Mouse (Mus musculus) neural tube, embryonic 11.5 days (tissue): ENCODE measurements around the gene Lmntd2. TPM values are rescaled to one million over a fixed set of nuclear protein-coding genes. Genes with fewer than 3 reads are reported as not detected.
A peak's percentile ranks its signal among the peaks of the same experiment; 100 is the strongest.

Source experiments
- ATAC-seq: fragments of 200-750 bp; cut with Nextera tagmentation; 2 replicates; pipeline ENCODE4 v1.8.0; 2017; ENCODE audit warnings: moderate number of reproducible peaks, mild to moderate bottlenecking, moderate TSS enrichment, moderate library complexity; ENCODE audit not compliant: insufficient read depth, low FRiP score, low TSS enrichment
- DNase-seq: peaks from one replicate; pipeline ENCODE4 v3.0.0-alpha.2; 2015; ENCODE audit warnings: low spot score
- H3K27ac ChIP-seq: fragments of 300-500 bp; sonication (generic); 2 replicates; pipeline ENCODE4 v1.5.1; 2014; ENCODE audit warnings: low read depth, mild to moderate bottlenecking, low read length
- H3K27me3 ChIP-seq: fragments of 300-500 bp; sonication (generic); 2 replicates; pipeline ENCODE4 v1.6.1; 2014; ENCODE audit warnings: mild to moderate bottlenecking, low read length, mixed read lengths; ENCODE audit not compliant: control insufficient read depth, insufficient read depth
- H3K36me3 ChIP-seq: fragments of 300-500 bp; sonication (generic); 2 replicates; pipeline ENCODE4 v1.6.1; 2014; ENCODE audit warnings: mild to moderate bottlenecking, low read length, moderate library complexity, mixed read lengths; ENCODE audit not compliant: control insufficient read depth, insufficient read depth
- H3K4me1 ChIP-seq: fragments of 300-500 bp; sonication (generic); 2 replicates; pipeline ENCODE4 v1.6.1; 2014; ENCODE audit warnings: low read length, mixed read lengths; ENCODE audit not compliant: control insufficient read depth, insufficient read depth
- H3K4me2 ChIP-seq: fragments of 300-500 bp; sonication (generic); 2 replicates; pipeline ENCODE4 v1.6.1; 2014; ENCODE audit warnings: low read depth, mild to moderate bottlenecking, moderate library complexity
- H3K4me3 ChIP-seq: fragments of 300-500 bp; sonication (generic); 2 replicates; pipeline ENCODE4 v1.5.1; 2014; ENCODE audit warnings: low read depth, low read length
- H3K9ac ChIP-seq: fragments of 300-500 bp; sonication (generic); 2 replicates; pipeline ENCODE4 v1.6.1; 2014; ENCODE audit warnings: mild to moderate bottlenecking, low read length
- H3K9me3 ChIP-seq: fragments of 300-500 bp; sonication (generic); 2 replicates; pipeline ENCODE4 v1.6.1; 2016; ENCODE audit warnings: low read length; ENCODE audit not compliant: control insufficient read depth
- WGBS: fragments of 180-500 bp; shearing (Covaris S2); extraction: QIAGEN DNeasy Blood & Tissue Kit; methylation state at CpG from one replicate; pipeline ENCODE4 v1.1.7; 2014; 5-methylcytosine and 5-hydroxymethylcytosine counted together
- polyA plus RNA-seq: library from polyadenylated mRNA; unstranded; fragments of >200 nt; fragmentation: Nextera tagmentation; extraction: Ambion mirVana; gene quantifications from 2 replicates; pipeline ENCODE4 v1.2.1, GENCODE M21; 2014

The Lmntd2 gene
- polyA plus RNA-seq, 1 experiment from 2014 or later = 2.0 TPM

- Histone ChIP-seq H3K4me1 (peaks cover 12% of the 10 kb centered on the region), H3K36me3 (peaks cover 5% of the 10 kb centered on the region; the same call in 1 of the 2 replicates), H3K9ac (peak overlapping the region; percentile 57), H3K4me2 (peak overlapping the region; percentile 98), H3K27ac (0 out of 2 replicates have a peak overlapping the region, but pooled peaks have one; percentile 56), H3K4me3 (peak overlapping the region; percentile 94), H3K27me3 (no peaks in the 10 kb centered on the region), H3K9me3 (no peaks in the 10 kb centered on the region)
- peak; percentile 53; the same call in 1 of the 2 replicates for ATAC-seq
- under 1% methylated on average over 28 of the region's 28 CpGs for WGBS
- DNase-seq = peak; percentile 95
These were observed 19.1 kb downstream of the Lmntd2 start for GRCm38 (mm10) chr7:141194830-141195229.

- WGBS = under 1% methylated on average over 23 of the region's 23 CpGs
- H3K27ac ChIP-seq = peak overlapping the region; percentile 56; the same call in 1 of the 2 replicates
- peaks cover 5% of the 10 kb centered on the region for H3K36me3 ChIP-seq
- no peaks in the 10 kb centered on the region for H3K27me3 ChIP-seq
- peak overlapping the region; percentile 94 for H3K4me3 ChIP-seq
- DNase-seq (peak; percentile 19), ATAC-seq (no peak)
- H3K9ac ChIP-seq = peak overlapping the region; percentile 45
- peak overlapping the region; percentile 98 for H3K4me2 ChIP-seq
- H3K4me1 ChIP-seq = peaks cover 12% of the 10 kb centered on the region
- no peaks in the 10 kb centered on the region for H3K9me3 ChIP-seq
These were observed 19.5 kb downstream of the Lmntd2 start for GRCm38 (mm10) chr7:141194409-141194808.

DNA sequence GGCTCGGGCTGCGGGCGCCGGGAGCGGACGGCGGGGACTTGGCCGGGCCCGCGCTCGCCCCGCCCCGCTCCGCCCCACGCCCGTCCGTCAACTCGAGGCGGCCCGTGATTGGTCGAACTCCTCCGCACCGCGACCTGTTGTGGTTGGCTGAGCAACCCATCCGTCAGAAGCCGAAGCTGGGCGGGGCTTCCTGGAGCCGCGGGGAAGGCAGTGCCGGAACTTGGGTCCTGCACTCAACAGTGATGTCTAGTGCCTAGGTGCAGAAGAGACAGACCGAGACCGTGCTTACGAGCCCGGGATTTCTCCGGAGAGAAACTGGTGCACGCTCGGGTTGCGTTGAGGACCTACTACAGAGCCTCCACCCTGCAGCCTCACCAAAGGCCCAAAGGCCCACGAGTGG is 19.9 kb downstream of the Lmntd2 start, which contains the start of the genes Hras and Lrrc56:
Gene Hras, minus strand, starts transcription at position 58 of the 400 bp plus-strand sequence.
Gene Lrrc56, plus strand, starts transcription at position 210 of the 400 bp plus-strand sequence.
- Histone ChIP-seq H3K4me3 (peak within 1 kb of the TSS; percentile 94), H3K9me3 (no peaks in the 10 kb centered on the region), H3K27me3 (no peaks in the 10 kb centered on the region), H3K36me3 (peaks cover 5% of the 10 kb centered on the region), H3K9ac (peak within 1 kb of the TSS; percentile 94), H3K27ac (peak within 1 kb of the TSS; percentile 64), H3K4me2 (peak within 1 kb of the TSS; percentile 98), H3K4me1 (peaks cover 12% of the 10 kb centered on the region)
- under 1% methylated on average over 38 of the region's 39 CpGs for WGBS
- DNase-seq (peak; percentile 99), ATAC-seq (peak; percentile 95)

GRCm38 (mm10) chr7:141193348-141193856 is 20.5 kb downstream of the Lmntd2 start:
- Histone ChIP-seq H3K4me2 (peak overlapping the region; percentile 98), H3K36me3 (peaks cover 5% of the 10 kb centered on the region), H3K27ac (peak overlapping the region; percentile 64), H3K4me3 (peak overlapping the region; percentile 94), H3K9me3 (no peaks in the 10 kb centered on the region), H3K27me3 (no peaks in the 10 kb centered on the region), H3K9ac (peak overlapping the region; percentile 94), H3K4me1 (peaks cover 12% of the 10 kb centered on the region)
- ATAC-seq (no peak), DNase-seq (no peak)
- WGBS = under 1% methylated on average over 43 of the region's 43 CpGs

- Histone ChIP-seq H3K9me3 (no peaks in the 10 kb centered on the region), H3K4me1 (peaks cover 12% of the 10 kb centered on the region), H3K27me3 (no peaks in the 10 kb centered on the region), H3K27ac (peak overlapping the region; percentile 64; the same call in 1 of the 2 replicates), H3K9ac (peak overlapping the region; percentile 94), H3K4me3 (peak overlapping the region; percentile 94), H3K36me3 (peaks cover 5% of the 10 kb centered on the region), H3K4me2 (peak overlapping the region; percentile 98)
- 25% methylated on average over 12 of the region's 12 CpGs for WGBS
- DNase-seq = peak; percentile 19
- no peak for ATAC-seq
These were observed 21.0 kb downstream of the Lmntd2 start for GRCm38 (mm10) chr7:141192776-141193347.

DNA sequence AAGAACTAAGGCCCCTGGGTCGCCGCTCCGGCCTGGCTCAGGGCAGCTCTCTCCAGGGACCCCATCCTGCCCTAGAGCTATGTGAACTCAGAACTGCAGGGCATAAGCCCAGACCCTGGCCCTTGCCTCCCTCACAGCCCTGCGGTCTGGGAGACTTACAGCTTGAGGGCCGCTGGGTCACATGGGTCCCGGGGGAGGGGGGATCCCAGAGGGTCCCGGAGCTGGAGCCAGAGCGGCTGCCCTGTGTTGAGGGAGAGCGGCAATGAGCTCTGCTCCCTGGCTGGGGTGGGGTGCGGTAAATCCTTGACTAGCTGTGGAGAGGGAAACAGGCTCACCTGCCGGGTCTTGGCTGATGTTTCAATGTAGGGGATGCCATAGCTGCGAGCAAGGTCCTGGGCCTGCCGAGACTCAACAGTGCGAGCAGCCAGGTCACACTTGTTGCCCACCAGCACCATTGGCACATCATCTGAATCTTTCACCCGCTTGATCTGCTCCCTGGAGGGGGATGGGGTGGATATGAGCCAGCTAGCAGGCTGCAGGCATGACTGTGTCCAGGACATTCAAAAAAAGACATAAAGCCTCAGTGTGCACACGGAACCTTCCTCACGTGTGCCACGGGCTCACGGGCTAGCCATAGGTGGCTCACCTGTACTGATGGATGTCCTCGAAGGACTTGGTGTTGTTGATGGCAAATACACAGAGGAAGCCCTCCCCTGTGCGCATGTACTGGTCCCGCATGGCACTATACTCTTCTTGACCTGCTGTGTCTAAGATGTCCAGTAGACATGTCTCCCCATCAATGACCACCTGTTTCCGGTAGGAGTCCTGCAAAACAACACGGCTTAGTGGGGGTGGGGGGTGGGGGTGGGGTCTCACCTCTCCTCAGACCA is 21.8 kb downstream of the Lmntd2 start:
- Histone ChIP-seq H3K27ac (no peak overlapping the region), H3K4me3 (no peak overlapping the region), H3K36me3 (peaks cover 5% of the 10 kb centered on the region), H3K9ac (no peak overlapping the region), H3K27me3 (no peaks in the 10 kb centered on the region), H3K4me1 (peaks cover 12% of the 10 kb centered on the region), H3K9me3 (no peaks in the 10 kb centered on the region), H3K4me2 (peak overlapping the region; percentile 98; the same call in 1 of the 2 replicates)
- DNase-seq (no peak), ATAC-seq (no peak)
- 92% methylated on average over 24 of the region's 24 CpGs for WGBS

DNA sequence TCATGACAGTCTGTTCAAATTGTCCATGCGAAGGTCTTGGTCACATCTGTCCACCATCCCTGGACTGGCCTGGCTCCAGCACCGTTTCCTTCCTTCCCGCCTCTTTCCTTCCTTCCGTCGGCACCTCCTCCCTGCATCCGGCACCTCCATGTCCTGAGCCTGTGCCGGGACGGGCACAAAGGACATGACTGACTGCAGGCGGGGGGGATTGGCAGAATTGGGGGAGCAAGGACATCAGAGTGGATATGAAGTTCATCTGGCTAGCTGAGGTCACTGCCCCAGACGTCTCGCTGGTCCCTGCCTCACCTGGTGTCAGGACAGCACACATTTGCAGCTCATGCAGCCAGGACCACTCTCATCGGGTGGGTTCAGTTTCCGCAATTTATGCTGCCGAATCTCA is 22.8 kb downstream of the Lmntd2 start:
- H3K4me2 ChIP-seq = no peak overlapping the region
- WGBS = 92% methylated on average over 14 of the region's 14 CpGs
- DNase-seq = no peak
- no peak overlapping the region for H3K4me3 ChIP-seq
- H3K36me3 ChIP-seq = peaks cover 5% of the 10 kb centered on the region
- ATAC-seq = no peak
- no peak overlapping the region for H3K27ac ChIP-seq
- no peak overlapping the region for H3K9ac ChIP-seq
- peaks cover 12% of the 10 kb centered on the region for H3K4me1 ChIP-seq
- no peaks in the 10 kb centered on the region for H3K9me3 ChIP-seq
- H3K27me3 ChIP-seq = no peaks in the 10 kb centered on the region

DNA sequence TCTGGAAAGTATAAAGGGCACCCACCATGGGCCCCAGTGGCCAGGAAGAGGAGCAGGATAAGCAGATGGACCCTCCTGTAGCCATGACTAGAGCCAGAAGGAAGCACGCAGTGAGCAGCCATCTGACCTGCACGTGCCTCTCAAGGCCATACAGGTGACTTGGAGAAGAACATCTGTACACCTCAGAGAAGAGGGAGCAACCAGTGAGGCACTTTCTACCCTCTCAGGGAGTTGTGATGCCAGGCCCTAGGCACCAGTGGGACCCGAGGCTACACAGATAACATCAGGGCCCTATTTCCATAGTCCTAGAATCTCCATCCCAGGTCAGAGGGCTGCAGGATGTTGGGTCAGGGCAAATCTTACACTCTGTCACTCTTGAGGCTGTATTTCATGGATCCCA is 23.7 kb downstream of the Lmntd2 start:
- H3K4me2 ChIP-seq = no peak overlapping the region

More for the DNA sequence above, 23.7 kb downstream of the Lmntd2 start:
- H3K36me3 ChIP-seq = peaks cover 5% of the 10 kb centered on the region
- H3K27me3 ChIP-seq = no peaks in the 10 kb centered on the region
- ATAC-seq = no peak
- H3K27ac ChIP-seq = no peak overlapping the region
- no peaks in the 10 kb centered on the region for H3K9me3 ChIP-seq
- no peak for DNase-seq
- no peak overlapping the region for H3K4me3 ChIP-seq
- H3K9ac ChIP-seq = no peak overlapping the region
- H3K4me1 ChIP-seq = peaks cover 11% of the 10 kb centered on the region
- 94% methylated on average over 3 of the region's 3 CpGs for WGBS
